Mouse (Mus musculus) liver, adult 2 months (tissue): Measurements from ENCODE around the gene Slc7a5.

ENCODE experiments used
- CTCF ChIP-seq: fragments of 200-500 bp; IDR thresholded peaks from 2 replicates; pipeline ENCODE4 v1.5.1; 2011; ENCODE audit warnings: low read depth, low read length, control low read depth
- POLR2A ChIP-seq: fragments of 200-500 bp; IDR thresholded peaks from 2 replicates; pipeline ENCODE4 v1.6.1; 2011; ENCODE audit warnings: low read length, control low read depth; ENCODE audit not compliant: insufficient read depth; ENCODE audit errors: extremely low read depth

GRCm38 (mm10) chr8:121950749-121951655 lies 43.5 kb upstream of the Slc7a5 start:
- TF ChIP-seq CTCF: peak; percentile 34
- peak; percentile 23; the same call in 1 of the 2 replicates for TF ChIP-seq POLR2A
